Mouse (Mus musculus): Measurements from ENCODE around the gene Ddt. TPM values are rescaled to one million over a fixed set of nuclear protein-coding genes. Genes with fewer than 3 reads are reported as not detected.
"Not testable (repeated sequence)": the region's sequence is repeated elsewhere in the genome, so short reads cannot be mapped to it uniquely, and the experiment has no call there.

Ddt gene
- polyA plus RNA-seq, 1 experiment from 2014 or later = 75.7 TPM

DNA sequence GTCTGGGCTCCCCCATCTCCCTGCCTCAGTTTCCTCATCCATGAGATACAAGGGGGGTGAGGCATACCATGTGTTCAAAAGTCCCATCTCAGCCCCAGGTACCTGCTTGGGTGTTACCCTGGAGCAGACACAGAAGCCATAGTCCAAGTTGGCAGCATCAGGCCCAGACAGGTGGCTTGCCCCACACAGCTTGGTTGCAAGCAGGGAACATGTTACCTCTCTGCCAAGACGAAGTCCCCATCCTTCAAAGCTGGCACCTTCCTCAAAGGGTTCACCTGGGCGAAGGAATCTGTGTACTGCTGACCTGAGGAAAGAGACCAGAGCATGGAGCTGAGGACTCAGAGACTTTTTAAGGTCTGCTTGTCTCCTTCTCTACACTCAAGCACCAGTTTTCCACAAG, 4.7 kb upstream of the Ddt start:
- no peak overlapping the region for H3K27ac ChIP-seq (ENCODE audit: low read depth, low read length)
- 82% methylated on average over 2 of the region's 2 CpGs for WGBS
- no peaks in the 10 kb centered on the region for H3K9me3 ChIP-seq (ENCODE audit: control insufficient read depth, low read length)
- no peak overlapping the region for H3K9ac ChIP-seq (ENCODE audit: low read depth, low read length)
- no peaks in the 10 kb centered on the region for H3K27me3 ChIP-seq (ENCODE audit: control insufficient read depth, insufficient read depth, low read length)
- no peak for ATAC-seq (ENCODE audit: low FRiP score, low TSS enrichment)
- H3K4me1 ChIP-seq (ENCODE audit: control insufficient read depth, insufficient read depth, low read length) = no peaks in the 10 kb centered on the region; the same call in 1 of the 2 replicates
- no peaks in the 10 kb centered on the region for H3K36me3 ChIP-seq (ENCODE audit: control insufficient read depth, insufficient read depth, low read length)
- H3K4me2 ChIP-seq (replicated peaks; ENCODE audit: low read depth, low read length) = no peak overlapping the region
- H3K4me3 ChIP-seq (ENCODE audit: low read length) = no peak overlapping the region

DNA sequence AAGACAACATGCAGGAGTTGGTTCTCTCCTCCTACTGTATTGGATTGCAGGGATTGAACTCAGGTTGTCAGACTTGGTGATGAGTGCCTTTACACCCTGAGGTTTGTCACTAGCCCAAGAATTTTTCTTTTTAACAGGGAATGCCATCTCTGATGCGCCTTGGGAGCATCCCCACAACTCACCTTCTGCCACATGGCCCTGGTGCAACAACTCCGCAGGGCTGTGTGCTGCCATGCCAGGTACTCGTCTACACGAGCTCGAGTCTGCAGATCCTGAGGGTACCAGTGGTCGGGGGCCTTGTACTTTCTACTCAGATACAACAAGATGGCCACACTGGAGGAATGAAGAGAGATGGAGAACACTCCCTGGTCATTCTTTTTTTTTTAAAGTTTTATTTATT, 3.3 kb upstream of the Ddt start:
- Histone ChIP-seq H3K9me3 (ENCODE audit: control insufficient read depth, low read length) (no peaks in the 10 kb centered on the region), H3K4me1 (ENCODE audit: control insufficient read depth, insufficient read depth, low read length) (peaks cover 5% of the 10 kb centered on the region; the same call in 1 of the 2 replicates), H3K9ac (ENCODE audit: low read depth, low read length) (no peak overlapping the region), H3K4me3 (ENCODE audit: low read length) (no peak overlapping the region), H3K4me2 (replicated peaks; ENCODE audit: low read depth, low read length) (no peak overlapping the region), H3K27ac (ENCODE audit: low read depth, low read length) (no peak overlapping the region), H3K36me3 (ENCODE audit: control insufficient read depth, insufficient read depth, low read length) (no peaks in the 10 kb centered on the region), H3K27me3 (ENCODE audit: control insufficient read depth, insufficient read depth, low read length) (no peaks in the 10 kb centered on the region)
- ATAC-seq (ENCODE audit: low FRiP score, low TSS enrichment) = no peak
- WGBS = 90% methylated on average over 6 of the region's 6 CpGs

DNA sequence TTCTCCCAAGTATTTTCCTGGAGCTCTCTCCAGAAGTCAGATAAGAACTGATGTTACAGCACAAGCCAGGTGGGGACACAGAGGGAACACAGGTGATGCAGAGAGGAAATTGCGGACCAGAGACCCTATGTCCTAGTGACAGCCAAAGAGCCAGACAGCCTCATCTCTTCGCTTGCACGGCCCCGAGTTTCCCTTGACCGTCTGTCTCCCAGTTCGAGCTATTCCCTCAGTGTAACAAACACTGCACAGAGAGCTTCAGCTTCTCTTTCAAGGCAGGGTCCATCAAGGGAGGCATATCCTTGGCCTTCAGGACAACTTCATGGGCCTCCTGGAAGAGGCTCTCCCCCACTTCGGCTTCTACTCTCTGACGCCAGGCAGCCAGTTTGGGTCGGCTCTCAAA, 1.4 kb upstream of the Ddt start:
- Histone ChIP-seq H3K4me2 (replicated peaks; ENCODE audit: low read depth, low read length) (no peak overlapping the region), H3K9me3 (ENCODE audit: control insufficient read depth, low read length) (no peaks in the 10 kb centered on the region), H3K4me1 (ENCODE audit: control insufficient read depth, insufficient read depth, low read length) (0 out of 2 replicates have a peak, but pooled peaks cover 5% of the 10 kb centered on the region), H3K27ac (ENCODE audit: low read depth, low read length) (no peak overlapping the region), H3K9ac (ENCODE audit: low read depth, low read length) (no peak overlapping the region), H3K4me3 (ENCODE audit: low read length) (no peak overlapping the region), H3K36me3 (ENCODE audit: control insufficient read depth, insufficient read depth, low read length) (no peaks in the 10 kb centered on the region), H3K27me3 (ENCODE audit: control insufficient read depth, insufficient read depth, low read length) (no peaks in the 10 kb centered on the region)
- ATAC-seq (ENCODE audit: low FRiP score, low TSS enrichment) = no peak
- whole genome bisulfite sequencing = 90% methylated on average over 9 of the region's 9 CpGs

DNA sequence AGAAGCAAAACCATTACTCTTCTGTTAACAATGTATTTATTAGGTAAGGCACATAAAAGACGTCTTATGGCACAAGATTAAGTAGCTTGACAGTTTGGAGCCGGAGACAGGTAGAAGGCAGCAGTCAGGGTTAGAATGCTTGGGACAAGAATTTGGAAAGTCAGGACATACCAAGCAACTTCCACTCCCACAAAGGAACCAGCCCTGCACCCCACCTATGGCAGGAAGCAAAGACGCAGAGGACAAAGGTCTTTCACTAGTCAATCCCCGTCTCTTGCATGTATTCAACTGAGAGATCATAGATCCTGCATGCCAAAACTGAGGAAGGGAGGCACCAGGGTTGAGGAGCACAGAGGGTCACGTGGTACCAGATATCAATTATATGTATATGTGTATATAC, 888 bp upstream of the Ddt start:
- Histone ChIP-seq H3K27me3 (ENCODE audit: control insufficient read depth, insufficient read depth, low read length) (no peaks in the 10 kb centered on the region), H3K4me1 (ENCODE audit: control insufficient read depth, insufficient read depth, low read length) (0 out of 2 replicates have a peak, but pooled peaks cover 5% of the 10 kb centered on the region), H3K4me2 (replicated peaks; ENCODE audit: low read depth, low read length) (no peak overlapping the region), H3K4me3 (ENCODE audit: low read length) (no peak overlapping the region), H3K9me3 (ENCODE audit: control insufficient read depth, low read length) (no peaks in the 10 kb centered on the region), H3K27ac (ENCODE audit: low read depth, low read length) (no peak overlapping the region), H3K9ac (ENCODE audit: low read depth, low read length) (no peak overlapping the region), H3K36me3 (ENCODE audit: control insufficient read depth, insufficient read depth, low read length) (no peaks in the 10 kb centered on the region)
- 88% methylated on average over 5 of the region's 5 CpGs for WGBS
- no peak for ATAC-seq (ENCODE audit: low FRiP score, low TSS enrichment)

DNA sequence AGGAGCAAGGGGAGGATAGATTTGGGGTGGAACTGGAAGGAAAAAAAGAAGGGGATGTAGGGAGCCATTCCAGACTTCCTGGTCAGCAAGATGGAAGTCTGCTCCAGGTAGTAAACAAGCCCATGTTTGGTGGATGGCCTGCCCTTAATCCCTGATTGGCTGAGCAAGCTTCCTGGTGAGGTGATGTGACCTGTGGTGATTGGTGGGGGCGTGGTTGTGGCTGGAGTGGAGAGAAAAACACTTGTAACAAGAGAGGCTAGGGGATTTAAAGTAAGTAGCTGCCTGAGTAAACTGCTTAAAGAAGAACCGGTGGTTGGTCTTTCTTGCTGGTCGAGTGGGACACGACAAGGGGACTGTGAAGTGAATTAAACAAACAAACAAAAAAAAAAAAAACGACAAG, 5.5 kb downstream of the Ddt start:
- H3K27ac ChIP-seq (ENCODE audit: low read depth, low read length); H3K4me3 ChIP-seq (ENCODE audit: low read length); ATAC-seq (ENCODE audit: low FRiP score, low TSS enrichment); H3K9ac ChIP-seq (ENCODE audit: low read depth, low read length); H3K4me2 ChIP-seq (replicated peaks; ENCODE audit: low read depth, low read length); H3K9me3 ChIP-seq (ENCODE audit: control insufficient read depth, low read length); H3K36me3 ChIP-seq (ENCODE audit: control insufficient read depth, insufficient read depth, low read length); H3K27me3 ChIP-seq (ENCODE audit: control insufficient read depth, insufficient read depth, low read length): not testable (repeated sequence)
- 44% methylated on average over 5 of the region's 5 CpGs for WGBS
- 0 out of 2 replicates have a peak, but pooled peaks cover 10% of the 10 kb centered on the region for H3K4me1 ChIP-seq (ENCODE audit: control insufficient read depth, insufficient read depth, low read length)

DNA sequence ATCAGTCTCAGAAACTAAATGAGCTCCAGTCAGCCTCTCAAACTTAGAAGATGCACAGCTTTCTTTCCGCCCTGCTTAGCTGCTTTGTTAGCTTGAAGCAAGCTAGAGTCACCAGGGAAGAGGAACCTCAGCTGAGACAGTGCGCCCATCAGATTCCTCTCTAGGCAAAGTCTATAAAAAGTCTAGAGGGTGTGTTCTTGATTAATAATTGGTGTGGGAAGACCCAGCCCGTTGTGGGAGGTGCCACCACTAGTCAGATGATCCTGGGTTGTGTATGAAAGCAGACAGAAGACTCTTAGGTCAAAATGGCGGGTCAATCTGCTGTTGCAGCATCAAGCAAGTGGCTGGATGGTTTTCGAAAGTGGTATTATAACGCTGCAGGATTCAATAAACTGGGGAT, 6.4 kb downstream of the Ddt start:
- 87% methylated on average over 6 of the region's 6 CpGs for WGBS

DNA sequence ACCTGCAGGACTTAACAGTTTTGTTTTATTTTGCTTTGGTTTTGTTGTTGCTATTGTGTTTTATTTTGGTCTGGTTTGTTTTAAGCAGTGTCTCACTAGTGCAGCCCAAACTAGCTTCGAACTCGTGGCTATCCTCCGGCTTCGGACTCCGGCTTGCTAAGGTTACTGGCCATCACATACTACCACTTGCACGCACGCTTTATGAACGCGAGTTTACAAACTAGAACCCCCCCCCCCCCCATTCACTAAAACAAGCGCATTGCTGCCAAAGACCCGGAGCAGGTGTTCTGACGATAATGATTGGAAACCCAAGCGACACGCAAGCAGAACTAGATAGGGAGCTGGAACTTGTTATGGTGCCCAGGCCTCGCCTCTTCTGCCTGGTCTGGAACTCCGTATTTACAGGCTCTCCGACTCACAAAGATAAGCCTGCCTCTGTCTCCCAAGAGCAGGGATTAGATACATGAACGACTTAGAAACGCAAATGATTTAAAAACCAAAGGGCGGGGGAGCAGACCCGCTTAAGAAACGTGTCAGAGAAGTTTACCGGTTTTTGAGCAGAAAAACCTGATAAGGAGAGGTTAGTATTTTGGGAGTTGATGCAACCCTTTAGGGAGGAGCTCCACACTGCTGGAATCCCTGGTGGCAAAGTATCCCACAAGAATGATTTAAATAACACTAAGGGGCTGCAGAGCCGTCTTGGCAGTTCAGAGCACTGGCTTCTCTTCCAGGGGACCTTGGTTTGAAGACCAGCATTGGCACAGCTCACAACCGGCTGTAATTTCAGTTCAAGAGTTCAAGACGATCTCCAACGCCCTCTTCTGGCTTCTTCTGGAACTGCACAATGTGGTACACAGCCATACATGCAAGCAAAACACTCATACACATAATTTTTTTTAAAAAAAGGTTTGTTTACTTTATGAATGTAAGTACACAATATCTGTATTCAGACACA, 8.4 kb downstream of the Ddt start:
- Histone ChIP-seq H3K9ac (ENCODE audit: low read depth, low read length) (peak overlapping the region; percentile 70), H3K4me1 (ENCODE audit: control insufficient read depth, insufficient read depth, low read length) (0 out of 2 replicates have a peak, but pooled peaks cover 8% of the 10 kb centered on the region), H3K4me3 (ENCODE audit: low read length) (peak overlapping the region; percentile 66), H3K27ac (ENCODE audit: low read depth, low read length) (no peak overlapping the region), H3K27me3 (ENCODE audit: control insufficient read depth, insufficient read depth, low read length) (no peaks in the 10 kb centered on the region), H3K36me3 (ENCODE audit: control insufficient read depth, insufficient read depth, low read length) (peaks cover 6% of the 10 kb centered on the region; the same call in 1 of the 2 replicates), H3K4me2 (replicated peaks; ENCODE audit: low read depth, low read length) (peak overlapping the region; percentile 80), H3K9me3 (ENCODE audit: control insufficient read depth, low read length) (no peaks in the 10 kb centered on the region)
- 2% methylated on average over 27 of the region's 27 CpGs for WGBS
- ATAC-seq (ENCODE audit: low FRiP score, low TSS enrichment) = peak; percentile 47

More for the DNA sequence above, 6.4 kb downstream of the Ddt start:
- 0 out of 2 replicates have a peak, but pooled peaks cover 8% of the 10 kb centered on the region for H3K4me1 ChIP-seq (ENCODE audit: control insufficient read depth, insufficient read depth, low read length)
- H3K9me3 ChIP-seq (ENCODE audit: control insufficient read depth, low read length) = no peaks in the 10 kb centered on the region
- no peak overlapping the region for H3K27ac ChIP-seq (ENCODE audit: low read depth, low read length)
- no peak overlapping the region for H3K4me2 ChIP-seq (replicated peaks; ENCODE audit: low read depth, low read length)
- no peak overlapping the region for H3K9ac ChIP-seq (ENCODE audit: low read depth, low read length)
- no peaks in the 10 kb centered on the region for H3K27me3 ChIP-seq (ENCODE audit: control insufficient read depth, insufficient read depth, low read length)
- no peaks in the 10 kb centered on the region for H3K36me3 ChIP-seq (ENCODE audit: control insufficient read depth, insufficient read depth, low read length)
- ATAC-seq (ENCODE audit: low FRiP score, low TSS enrichment) = no peak
- H3K4me3 ChIP-seq (ENCODE audit: low read length) = no peak overlapping the region

DNA sequence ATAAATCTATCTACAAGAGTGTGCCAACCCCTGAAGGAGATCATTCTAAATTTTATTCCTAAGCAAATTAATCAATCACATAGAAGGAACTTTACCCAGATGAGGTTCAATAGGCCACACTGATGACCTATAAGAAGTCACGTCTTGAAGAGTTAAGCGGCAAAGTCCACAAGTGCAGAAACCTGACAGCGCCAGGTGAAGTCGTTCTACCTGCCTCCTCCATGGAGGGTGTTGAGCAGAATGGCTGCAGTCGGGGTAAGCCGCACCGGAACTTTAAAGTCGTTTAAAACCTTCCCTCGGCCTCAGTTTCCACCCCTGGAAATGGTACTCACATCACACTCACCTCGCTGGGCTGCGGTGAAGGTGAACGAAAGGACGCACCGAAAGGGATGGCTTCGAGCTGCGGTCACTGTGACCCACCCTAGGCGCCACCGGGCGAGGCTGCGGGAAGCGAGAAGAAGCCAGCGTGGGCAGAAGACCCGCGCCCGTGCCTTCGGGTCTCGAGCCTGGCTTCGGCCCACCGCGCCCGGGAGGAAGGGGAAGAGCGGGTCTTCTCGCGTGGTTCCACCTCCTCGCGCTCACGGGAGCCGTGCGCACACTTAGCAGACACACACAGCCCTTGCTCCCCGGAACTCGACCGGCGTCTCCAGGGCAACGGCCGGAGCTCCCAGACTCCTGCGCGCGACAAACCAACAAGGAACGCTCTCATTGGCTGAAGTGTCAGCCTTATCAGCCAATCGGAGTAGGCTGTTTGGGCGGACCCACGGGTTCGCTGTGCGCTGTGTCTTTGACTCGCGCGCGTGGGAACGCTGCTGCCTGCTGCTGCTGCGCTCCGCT, 9.3 kb downstream of the Ddt start, which contains the start of gene Cabin1:
Cabin1 (minus strand) TSS at position 660 of the 837 bp plus-strand sequence.
- Histone ChIP-seq H3K4me1 (ENCODE audit: control insufficient read depth, insufficient read depth, low read length) (0 out of 2 replicates have a peak, but pooled peaks cover 8% of the 10 kb centered on the region), H3K4me2 (replicated peaks; ENCODE audit: low read depth, low read length) (peak within 1 kb of the TSS; percentile 80), H3K27ac (ENCODE audit: low read depth, low read length) (0 out of 2 replicates have a peak within 1 kb of the TSS, but pooled peaks have one; percentile 24), H3K4me3 (ENCODE audit: low read length) (peak within 1 kb of the TSS; percentile 66), H3K27me3 (ENCODE audit: control insufficient read depth, insufficient read depth, low read length) (no peaks in the 10 kb centered on the region), H3K9me3 (ENCODE audit: control insufficient read depth, low read length) (no peaks in the 10 kb centered on the region), H3K9ac (ENCODE audit: low read depth, low read length) (peak within 1 kb of the TSS; percentile 70), H3K36me3 (ENCODE audit: control insufficient read depth, insufficient read depth, low read length) (peaks cover 6% of the 10 kb centered on the region; the same call in 1 of the 2 replicates)
- WGBS = under 1% methylated on average over 55 of the region's 61 CpGs
- peak; percentile 99 for ATAC-seq (ENCODE audit: low FRiP score, low TSS enrichment)
